Mouse (Mus musculus) left cerebral cortex, adult 18-20 months (tissue): ENCODE results near the gene Slc48a1. TPM values are rescaled to one million over a fixed set of nuclear protein-coding genes. Genes with fewer than 3 reads are reported as not detected.

Experiments used
- DNase-seq, 2 experiments: peaks; one replicate each; pipeline ENCODE4 v3.0.0; 2021 to 2022; ENCODE audit warnings: low spot score in 2 of 2, mixed read lengths in 1 of 2
- total RNA-seq, 2 experiments: library from RNA; stranded (reverse); gene quantifications; 2 replicates each; pipeline ENCODE4 v1.2.3; 2021

Gene Slc48a1
- total RNA-seq, 2 experiments from 2014 or later: 154 to 168 TPM

DNA sequence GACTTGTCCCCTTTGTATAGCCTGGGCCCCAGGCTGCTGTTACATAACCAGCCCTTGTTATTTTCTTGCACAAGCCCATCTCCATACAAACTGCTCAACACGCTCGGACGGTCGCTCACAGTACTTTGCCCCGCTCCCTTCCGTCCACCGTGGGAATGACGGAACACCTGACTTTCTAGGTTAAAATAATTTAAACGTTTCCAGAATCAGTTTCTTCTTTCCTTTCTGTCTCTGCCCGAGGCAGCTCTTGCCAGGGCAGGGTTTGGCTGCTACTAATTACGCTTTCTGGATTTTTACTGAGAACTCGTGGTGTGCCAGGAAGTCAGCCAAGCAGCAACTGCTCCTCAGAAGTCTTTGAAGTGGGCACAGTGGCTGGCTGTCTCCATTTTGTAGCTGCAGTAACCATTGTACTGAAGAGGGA, 2.3 kb downstream of the Slc48a1 start:
- peak in 1 of 2 experiments; percentile 47 for DNase-seq

DNA sequence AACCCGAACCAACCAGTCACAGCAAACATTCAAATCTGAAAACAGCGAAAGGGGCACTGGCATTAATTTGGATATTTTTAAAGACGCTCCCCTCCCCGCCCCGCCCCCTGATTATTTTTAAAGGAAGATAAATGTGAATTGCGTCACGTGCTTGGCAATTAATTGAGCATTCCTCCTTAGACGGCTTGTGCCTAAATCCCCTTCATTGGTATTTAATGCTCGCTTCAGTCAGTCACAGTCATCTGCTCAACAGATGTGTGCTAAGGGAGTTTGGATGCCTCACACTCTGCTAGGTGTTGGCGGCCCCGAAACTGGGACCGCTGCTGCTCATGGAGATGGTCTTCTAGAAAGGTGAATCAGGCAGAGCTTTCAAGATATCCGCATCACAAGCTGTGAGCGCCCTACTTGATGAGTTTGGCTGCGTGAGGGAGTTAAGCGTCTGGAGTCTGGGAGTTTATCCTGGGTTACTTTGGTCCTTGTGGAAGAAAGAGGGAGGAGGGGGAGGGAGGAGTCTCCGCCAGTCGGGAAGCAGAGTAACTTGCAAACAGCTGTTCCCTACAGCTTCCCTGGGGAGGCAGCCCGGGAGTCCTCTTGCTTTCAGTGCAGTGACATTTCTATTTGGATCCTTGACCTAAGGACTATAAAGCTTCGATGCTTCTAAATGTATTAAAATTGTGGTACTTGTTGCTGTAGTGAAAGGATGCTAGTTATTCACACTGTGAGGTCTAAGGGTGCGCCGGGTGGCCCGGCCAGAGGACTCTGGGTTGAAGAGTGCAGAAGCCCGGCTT, 3.8 kb downstream of the Slc48a1 start:
- no peak for DNase-seq

DNA sequence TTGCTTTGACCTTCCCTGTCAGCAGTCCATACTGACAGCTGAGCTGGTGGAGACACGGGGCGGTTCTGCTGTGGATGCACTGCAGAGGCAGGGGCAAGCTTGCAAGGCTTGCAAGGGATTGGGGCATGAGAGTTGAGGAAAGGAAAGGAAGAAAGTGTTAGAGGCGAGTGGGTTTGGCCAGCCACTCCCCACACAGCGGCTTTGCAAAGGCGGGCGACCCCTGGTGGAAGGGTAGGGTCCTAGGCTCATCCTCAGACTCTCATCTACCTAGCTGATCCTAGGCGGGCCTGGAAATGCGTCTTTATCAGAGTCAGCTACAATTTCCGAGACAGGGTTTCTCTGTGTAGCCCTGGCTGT, 4.4 kb downstream of the Slc48a1 start:
- DNase-seq: peak; percentile 40 to 63

DNA sequence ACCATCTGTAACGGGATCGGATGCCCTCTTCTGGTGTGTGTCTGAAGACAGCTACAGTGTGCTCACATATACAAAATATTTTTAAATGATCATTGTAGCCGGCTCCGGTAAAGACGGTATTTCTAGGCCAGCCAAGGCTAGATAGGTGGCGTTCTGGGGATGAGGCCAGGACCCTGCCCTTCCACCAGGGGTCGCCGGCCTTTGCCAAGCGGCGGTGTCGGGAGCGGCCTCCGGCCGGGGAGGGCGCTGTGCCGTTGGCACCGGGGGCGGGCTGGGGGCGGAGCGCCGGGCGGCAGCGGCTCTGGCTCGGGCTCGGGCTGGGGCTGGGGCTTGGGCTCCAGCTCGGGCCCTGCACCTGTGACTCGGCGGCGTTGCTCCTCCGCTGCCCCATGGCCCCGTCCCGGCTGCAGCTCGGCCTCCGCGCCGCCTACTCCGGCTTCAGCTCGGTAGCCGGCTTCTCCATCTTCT, 5.8 kb downstream of the Slc48a1 start:
- peak; percentile 85 to 87 for DNase-seq

DNA sequence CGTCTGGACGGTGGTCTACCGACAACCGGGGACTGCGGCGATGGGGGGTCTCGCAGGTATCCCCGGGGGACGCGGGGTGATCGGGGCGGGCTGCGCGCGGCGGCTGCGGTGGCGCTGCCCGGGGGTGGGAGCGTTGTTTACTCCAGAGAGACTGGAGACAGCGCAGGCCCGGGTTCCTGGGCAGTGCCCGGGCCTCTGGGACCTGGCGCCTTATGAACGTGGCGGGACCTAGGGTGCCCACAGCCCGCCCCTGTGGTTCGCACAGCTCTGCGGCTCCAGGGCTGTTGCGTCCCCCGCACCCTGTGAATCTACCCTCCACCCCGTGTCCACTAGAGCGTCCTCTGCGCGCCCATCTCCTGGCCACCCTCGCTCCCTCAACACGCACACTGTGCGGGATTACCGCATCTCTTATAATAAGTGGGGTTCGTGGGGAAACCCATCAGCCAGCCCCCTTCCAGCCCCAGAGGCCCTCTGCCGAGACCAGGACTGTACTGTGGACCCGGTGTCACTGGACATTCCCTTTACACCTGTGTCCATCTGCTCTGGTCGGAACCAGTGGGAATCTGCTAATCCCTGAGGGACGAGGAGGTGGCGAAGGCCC, 6.3 kb downstream of the Slc48a1 start:
- DNase-seq: peak in 1 of 2 experiments; percentile 46

DNA sequence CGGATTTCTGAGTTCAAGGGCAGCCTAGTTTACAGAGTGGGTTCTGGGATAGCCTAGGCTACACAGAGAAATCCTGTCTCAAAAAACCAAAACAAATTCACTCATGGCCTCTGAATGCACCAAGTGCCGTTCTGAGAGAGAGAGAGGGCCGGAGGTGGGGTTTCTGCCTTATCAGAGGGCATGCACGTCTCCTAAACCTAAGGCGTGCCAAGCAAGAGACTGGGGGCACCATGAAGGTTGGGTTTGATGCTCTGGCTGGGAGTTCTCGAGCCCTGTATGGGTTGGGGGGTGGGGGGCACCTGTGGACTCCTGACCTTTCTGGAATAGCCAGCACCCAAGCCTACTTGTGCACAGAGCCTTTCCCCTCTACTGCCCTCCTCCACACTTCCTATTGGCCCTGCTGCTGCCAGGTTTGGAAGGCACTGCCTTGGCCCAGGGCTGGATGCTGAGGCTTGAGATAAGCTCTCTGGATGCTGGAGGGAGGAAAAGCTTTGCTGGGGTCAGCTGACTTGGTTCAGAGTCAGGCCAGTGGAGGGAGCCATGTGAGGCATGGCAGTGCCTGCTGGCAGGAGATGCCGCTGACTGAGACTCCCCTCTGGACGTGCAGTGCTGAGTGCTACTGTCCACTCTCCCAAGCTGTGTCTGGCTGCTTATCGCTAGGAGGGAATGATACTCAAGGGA, 7.6 kb downstream of the Slc48a1 start:
- DNase-seq: peak in 1 of 2 experiments; percentile 29

DNA sequence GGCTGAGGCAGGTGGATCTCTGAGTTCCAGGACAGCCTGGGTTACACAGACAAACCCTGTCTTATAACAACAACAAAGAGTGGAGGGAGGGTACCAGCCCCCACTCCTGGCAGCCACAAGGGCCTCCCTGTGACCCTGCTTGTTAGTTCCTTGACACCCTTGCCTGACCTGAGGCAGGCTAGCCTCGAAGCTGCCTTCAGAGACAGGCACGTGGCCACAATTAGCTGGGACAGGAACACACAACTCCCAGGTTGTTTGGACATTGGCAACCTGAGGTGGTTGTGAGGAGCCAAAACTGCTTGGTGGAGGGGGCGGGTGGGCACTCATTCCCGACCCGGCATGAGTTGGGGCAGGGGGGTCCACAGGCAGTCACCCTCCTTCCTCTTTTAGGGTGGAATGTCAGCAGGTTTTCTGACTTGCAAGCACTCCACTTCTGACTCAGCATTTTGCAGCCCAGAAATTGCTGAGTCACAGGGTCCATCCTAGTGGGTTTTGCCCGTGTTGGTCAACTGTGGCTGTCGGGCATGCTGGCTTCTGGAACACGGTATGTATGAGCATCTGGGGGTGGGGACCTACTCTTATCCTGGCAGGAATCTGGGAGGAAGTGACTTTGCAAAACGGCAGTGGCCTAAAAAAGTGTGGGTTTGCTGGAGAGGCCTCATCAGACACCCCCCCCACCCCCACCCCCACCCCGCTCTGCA, 8.2 kb downstream of the Slc48a1 start:
- DNase-seq: peak; percentile 52 to 59

DNA sequence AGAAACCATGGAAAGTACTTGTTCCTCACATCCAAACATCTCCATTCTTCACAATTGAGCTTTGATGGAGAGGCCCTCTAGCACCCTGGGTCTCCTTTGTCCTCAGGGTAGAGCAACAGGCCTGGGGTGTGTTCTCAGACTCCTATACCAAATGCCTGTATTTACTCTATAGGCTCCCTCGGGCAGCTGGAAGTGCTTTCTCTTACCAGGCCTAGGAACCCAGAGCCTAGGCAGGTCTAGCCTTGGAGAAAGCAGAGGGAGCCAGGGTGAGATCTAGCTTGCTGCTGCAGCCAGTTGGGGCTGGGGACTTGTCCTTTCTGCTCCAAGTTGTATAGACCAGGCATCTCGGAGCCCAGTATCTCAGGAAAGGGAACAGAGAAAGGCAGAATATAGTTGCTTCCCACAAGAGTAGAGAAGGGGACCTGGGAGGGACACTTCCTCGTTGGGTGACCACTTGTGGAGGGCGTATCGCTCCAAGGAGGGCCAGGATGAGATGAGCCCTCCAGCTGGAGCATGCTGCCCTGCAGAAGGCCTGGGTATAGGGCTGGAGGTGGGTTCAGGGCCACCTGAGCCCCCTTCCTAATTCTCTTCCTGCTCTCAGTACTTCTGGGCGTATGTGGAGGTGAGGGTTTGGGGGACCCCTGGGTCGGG, 9.0 kb downstream of the Slc48a1 start:
- DNase-seq: no peak

DNA sequence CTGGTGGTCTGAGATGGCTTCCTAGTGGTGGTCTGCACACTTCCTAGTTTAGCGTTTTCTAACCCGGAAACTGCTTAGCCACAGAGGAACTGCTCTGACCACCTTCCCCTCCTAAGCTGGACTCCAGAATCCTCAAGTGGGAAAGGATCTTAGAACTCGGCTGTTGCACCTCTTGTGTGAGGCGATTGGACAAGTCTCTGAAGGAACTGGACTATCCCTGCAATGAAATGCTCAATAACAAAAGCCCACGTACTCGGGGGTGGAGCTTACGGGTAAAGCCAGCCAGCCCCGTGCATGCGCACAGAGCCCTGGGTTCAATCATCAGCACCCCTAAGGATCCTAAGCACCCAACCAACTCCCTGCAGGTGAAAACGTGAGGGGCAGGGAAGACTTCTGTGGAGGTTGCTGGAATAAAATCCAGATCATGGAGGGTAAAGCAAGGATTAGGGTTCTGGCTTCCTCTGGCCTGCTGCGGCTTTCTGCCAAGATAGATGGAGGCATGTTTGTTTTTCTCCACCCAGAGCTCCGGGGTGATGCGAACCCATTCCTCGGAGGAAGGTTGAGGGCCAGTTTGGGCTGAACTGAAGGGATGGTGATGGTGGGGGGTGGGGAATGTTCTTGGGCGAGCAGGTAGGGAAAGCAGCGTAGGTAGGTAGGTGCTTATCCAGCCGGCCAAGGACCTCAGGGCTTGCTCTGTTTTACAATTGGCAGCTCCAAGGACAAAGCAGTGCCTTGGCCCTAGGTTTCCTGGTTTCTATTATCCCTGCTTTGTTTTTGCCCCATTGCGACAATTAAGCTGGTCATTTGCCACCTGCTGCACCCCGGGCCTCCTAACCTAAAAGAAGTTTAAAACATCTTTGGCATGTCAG, 9.7 kb downstream of the Slc48a1 start:
- DNase-seq: peak; percentile 37 to 42

DNA sequence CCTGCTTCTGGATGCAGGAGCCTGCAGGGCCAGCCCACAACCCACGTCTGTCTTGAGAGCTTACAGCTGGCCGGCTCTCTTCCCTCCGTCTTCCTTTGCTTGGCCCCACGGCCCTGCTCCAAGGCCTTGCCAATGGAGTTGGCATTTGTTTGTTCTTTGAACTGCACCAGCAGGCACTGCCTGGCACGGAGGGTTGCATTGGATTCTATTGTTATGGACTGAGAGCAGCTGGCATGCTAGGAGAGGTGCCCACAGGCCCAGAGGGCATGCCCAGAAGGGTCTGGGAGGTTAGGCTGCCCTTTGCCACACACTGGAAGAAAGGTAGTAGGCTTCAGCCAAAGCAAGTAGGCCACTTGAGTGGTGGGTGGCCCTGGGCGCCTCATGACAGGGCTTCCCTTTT, 10.5 kb downstream of the Slc48a1 start:
- DNase-seq: peak; percentile 50 to 59

DNA sequence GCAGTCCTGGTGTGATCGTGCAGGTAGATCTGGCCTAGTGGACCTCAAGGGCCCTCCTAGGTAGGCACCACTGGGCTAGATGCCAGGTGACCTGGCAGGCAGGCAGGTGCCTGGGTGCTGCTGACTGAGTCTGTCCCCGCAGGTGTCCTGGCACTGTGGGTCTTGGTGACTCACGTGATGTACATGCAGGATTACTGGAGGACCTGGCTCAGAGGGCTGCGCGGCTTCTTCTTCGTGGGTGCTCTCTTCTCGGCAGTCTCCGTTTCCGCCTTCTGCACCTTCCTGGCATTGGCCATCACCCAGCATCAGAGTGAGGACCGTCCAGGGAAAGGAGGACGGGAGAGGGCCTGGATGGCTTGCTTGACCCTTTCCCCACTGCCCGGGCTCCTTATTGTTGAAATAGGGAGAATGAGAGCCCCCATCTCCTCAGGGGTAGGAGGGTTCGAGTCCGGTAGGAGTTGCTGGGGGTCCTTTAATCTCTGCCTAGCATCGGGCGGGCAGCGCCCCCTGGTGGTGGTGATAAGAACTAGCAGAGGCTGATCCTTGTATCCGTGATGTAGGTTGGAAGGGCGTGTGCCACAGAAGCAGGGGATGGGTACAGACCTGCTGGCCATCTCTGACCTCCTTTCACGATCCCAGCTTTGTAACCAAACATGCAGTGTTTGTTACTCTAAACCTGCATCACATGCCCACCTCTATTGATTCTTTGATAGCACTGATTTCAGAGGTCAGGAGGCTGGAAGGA, 11.6 kb downstream of the Slc48a1 start:
- peak in 1 of 2 experiments; percentile 70 for DNase-seq

DNA sequence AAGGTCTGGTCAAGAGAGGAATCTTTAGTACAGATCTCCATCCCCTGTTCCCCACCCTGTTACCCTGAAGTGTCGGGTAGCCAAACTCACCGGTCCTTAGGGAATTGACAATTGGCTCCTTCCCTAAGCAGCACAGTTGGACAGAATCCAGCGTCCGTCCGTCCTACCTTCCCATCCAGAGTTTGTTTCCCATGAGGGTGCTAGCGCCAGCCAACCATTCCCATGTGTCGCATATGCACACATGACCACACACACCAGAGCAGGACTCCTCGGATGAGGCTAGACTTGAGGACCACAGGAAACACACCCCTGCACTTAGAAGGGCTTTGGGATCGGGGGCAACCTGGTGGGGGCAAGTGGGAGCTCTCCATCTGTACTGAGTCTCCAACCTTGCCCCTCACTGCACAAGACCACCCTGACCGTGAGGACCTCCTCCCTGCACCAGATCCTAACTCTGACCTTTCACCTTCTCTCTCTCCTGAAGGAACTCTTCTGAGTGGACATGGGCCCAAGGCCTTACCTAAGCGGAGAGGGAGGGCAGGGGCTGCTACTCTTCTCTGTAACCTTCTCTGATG, 12.9 kb downstream of the Slc48a1 start:
- DNase-seq: no peak

DNA sequence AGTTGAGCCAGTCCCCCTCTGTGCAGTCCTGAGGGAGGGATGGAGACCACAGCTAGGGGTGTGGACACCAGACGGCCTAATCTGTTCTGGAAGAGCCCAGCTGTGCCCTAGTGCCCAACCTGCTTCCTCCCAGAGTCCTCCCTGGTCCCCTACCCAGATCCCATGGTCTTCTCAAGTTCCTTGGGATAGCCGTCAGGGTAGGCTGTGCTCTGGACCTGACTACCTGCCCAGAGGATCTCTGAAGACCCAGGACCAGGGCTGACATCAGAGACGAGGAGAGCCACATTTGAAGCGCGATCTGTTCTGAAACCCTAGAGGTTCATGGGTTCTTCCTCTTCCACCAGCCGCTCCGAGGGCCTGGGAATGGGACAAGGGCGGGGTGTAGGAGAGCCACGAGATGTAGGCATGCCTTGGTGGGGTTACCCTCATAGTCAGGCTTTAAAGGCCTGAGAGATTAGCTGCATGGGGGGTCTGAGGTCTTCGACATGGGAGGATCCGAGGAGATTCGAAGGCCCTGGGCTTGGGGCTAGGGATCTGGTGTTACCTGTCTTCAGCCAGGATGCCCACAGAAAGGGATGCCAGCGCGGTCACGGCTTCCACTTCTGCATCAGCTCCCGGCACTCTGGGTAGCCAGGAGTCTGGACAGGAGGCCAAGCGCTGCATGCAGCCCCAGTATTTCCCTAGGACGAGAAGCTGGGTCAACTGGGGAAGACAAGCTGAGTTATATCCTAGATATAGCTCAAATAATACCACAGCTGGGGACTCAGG, 15.2 kb downstream of the Slc48a1 start:
- DNase-seq: no peak

DNA sequence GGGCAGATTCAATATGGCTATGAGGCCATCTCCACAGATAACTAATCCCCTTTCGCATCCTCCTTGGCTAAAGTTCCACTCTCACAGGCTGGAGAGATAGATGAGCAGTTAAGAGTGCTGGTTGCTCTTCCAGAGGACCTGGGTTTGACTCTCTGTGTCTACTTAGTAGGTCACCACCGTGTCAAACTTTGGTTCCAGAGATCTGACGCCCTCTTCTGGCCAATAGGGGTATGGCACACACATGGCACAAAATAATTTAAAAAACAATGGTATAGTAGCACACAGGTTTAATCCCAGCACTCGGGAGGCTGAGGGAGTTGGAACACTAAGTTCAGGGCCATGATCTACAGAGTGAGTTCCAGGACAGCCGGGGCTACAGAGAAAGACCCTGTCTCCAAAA, 15.9 kb downstream of the Slc48a1 start:
- no peak for DNase-seq

DNA sequence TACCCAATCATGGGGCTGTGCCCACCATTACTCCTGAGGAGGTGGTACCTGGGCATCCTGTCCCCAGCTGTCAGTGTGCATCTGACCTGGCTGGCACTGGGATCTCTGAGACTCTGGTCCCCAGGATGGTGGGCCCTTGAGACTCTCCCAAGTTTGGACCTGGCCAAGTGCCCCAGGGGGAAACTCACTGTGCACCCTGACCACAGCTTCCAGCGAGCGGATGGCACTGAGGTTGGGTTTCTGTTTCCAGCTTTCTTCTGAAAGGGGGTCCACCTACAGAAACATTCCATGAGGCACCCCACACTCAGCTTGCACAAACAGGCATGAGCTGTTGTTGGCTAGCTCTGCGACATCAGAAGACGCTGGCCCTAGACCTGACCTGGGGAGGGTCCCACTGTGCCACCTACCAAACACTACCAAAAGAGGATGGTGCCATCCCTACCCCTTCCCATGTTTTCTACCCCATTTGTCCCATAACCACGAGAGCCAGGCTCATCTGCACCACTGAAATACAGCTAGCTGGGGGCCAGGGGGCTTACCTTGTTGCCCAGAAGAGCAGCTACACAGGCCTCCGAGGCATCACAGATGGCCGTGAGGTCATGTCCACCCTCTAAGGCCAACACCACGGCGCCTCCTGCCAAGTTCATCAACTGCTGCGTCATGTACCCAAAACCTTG, 17.4 kb downstream of the Slc48a1 start:
- no peak for DNase-seq

DNA sequence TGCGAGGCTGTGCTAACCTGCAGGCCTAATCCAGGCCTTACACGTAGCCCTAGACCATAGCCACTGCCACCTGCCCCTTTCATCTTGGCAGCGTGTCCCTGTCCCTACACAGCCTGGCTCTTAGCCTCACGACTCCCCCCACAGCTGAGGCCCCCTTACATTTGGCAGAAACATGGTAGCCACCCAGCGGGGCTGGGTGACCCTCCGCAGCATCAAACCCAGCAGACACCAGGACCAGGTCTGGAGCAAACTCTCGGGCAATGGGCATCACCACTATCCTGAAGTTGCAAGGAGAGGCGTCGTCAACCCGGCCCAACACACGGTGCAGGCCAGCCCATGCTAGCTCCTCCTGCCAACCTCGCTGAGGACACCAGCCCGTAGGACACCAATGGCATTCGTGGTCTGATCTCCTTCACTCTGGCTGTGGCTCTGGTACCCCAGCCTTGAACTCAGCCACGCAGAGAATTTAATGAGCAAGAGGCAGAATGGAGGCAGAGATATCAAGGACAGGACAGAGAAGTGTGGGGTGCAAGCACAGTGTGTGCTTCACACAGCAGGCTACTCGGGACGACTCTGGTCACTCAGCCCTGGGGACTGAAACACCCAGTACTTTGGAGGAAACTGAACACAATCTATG, 18.5 kb downstream of the Slc48a1 start:
- no peak for DNase-seq

DNA sequence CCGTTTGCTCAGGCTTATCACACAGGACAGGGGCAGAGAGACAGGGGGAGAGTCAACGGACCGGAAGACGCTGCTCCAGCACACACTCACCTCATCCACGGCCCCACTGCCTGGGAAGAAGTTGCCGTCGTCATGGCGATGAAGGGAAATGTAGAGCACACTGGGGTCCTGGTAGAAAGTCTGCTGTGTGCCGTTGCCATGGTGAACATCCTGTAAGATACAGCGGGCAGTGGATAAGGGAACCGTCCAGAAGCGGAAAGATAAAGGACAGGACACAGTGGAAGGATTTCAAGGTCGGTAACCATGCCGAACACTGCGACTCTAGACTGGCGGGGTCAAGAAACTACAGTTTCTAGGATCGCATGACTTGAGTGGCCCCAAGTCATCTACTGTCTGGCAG, 19.8 kb downstream of the Slc48a1 start:
- no peak for DNase-seq
